Mouse (Mus musculus) G1E (cell line): Measurements from ENCODE around the gene Asic2.

ENCODE experiments used
- CTCF ChIP-seq: IDR thresholded peaks from 2 replicates; pipeline ENCODE4 v1.5.1; 2012; ENCODE audit warnings: low read depth, low read length, inconsistent platforms, mixed read lengths
- GATA1 ChIP-seq: IDR thresholded peaks from 2 replicates; pipeline ENCODE4 v1.6.1; 2012; ENCODE audit warnings: borderline replicate concordance, low read length, inconsistent platforms, mixed read lengths

DNA sequence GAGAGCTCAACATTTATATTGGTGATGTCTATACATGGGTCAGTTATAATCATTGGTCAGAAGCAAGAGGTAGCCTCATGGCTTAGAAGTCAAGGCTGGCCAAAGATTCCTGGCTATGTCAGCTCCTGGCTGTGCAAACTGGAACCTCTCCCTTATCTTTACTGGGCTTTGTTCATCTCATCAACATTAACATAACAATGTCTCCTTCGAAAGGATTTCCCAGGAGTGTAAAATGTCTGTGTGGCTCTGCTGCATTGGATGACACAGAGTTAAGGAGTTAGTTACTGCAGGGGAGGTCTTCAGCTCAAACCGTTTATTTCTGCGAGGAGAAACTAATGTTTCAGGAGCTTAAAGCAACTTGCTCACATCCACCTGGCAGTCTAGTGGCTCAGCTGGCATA is 926.6 kb downstream of the Asic2 start:
- TF ChIP-seq GATA1 (no peak), CTCF (no peak)
